Mouse (Mus musculus): ENCODE measurements around the gene Hand1. TPM values are rescaled to one million over a fixed set of nuclear protein-coding genes. Genes with fewer than 3 reads are reported as not detected.
A peak's percentile ranks its signal among the peaks of the same experiment; 100 is the strongest.

The Hand1 gene
- polyA plus RNA-seq, 1 experiment from 2014 or later = 0.13 TPM

DNA sequence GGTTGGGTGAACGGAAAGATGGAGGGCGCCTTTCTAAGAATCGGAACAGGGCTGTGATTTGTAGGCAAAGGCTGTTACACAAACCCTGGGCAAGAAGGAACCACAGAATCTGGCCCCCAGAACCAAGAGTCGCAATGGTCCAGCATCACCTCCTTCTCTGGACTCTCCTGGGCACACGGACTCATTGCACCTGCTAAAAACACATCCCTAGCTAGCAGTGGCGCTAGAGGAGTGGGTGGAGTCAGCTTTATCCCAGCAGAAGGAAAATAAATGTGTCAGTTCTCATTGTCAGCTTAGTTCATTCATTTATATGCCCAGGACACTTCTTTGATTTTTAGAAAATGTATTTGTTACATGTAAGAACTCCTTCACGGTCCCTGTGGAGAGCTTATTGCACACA, 8.8 kb upstream of the Hand1 start:
- H3K9me3 ChIP-seq (replicated peaks; ENCODE audit: low read length) = no peaks in the 10 kb centered on the region
- 26% methylated on average over 7 of the region's 7 CpGs for WGBS
- peaks cover 52% of the 10 kb centered on the region for H3K27me3 ChIP-seq (ENCODE audit: insufficient read depth, low read length)
- H3K9ac ChIP-seq (ENCODE audit: low read depth, low read length) = no peak overlapping the region
- ATAC-seq (replicated peaks; ENCODE audit: low FRiP score, low read depth) = no peak
- no peaks in the 10 kb centered on the region for H3K36me3 ChIP-seq (ENCODE audit: insufficient read depth, low read length)
- no peak overlapping the region for H3K4me2 ChIP-seq (ENCODE audit: low read length)
- TF ChIP-seq CTCF (IDR thresholded peaks at IDR 0.05; ENCODE audit: low read depth) = no peak
- H3K4me1 ChIP-seq (replicated peaks; ENCODE audit: insufficient read depth, low read length) = peaks cover 8% of the 10 kb centered on the region; the same call in 1 of the 2 replicates
- H3K27ac ChIP-seq = no peak overlapping the region
- no peak overlapping the region for H3K4me3 ChIP-seq (replicated peaks; ENCODE audit: low read depth, low read length)
- DNase-seq (ENCODE audit: low spot score) = no peak

- Histone ChIP-seq H3K4me1 (replicated peaks; ENCODE audit: insufficient read depth, low read length) (peaks cover 8% of the 10 kb centered on the region; the same call in 1 of the 2 replicates), H3K36me3 (ENCODE audit: insufficient read depth, low read length) (no peaks in the 10 kb centered on the region), H3K27ac (no peak overlapping the region), H3K9me3 (replicated peaks; ENCODE audit: low read length) (no peaks in the 10 kb centered on the region), H3K27me3 (ENCODE audit: insufficient read depth, low read length) (peaks cover 56% of the 10 kb centered on the region), H3K9ac (ENCODE audit: low read depth, low read length) (no peak overlapping the region), H3K4me3 (replicated peaks; ENCODE audit: low read depth, low read length) (no peak overlapping the region), H3K4me2 (ENCODE audit: low read length) (no peak overlapping the region)
- 18% methylated on average over 10 of the region's 10 CpGs for WGBS
- ATAC-seq (replicated peaks; ENCODE audit: low FRiP score, low read depth) = no peak
- no peak for TF ChIP-seq CTCF (IDR thresholded peaks at IDR 0.05; ENCODE audit: low read depth)
- DNase-seq (ENCODE audit: low spot score) = no peak
These were observed 8.4 kb upstream of the Hand1 start for GRCm38 (mm10) chr11:57840986-57841385.

- ATAC-seq (replicated peaks; ENCODE audit: low FRiP score, low read depth) = no peak
- TF ChIP-seq CTCF (IDR thresholded peaks at IDR 0.05; ENCODE audit: low read depth) = no peak
- H3K4me3 ChIP-seq (replicated peaks; ENCODE audit: low read depth, low read length) = no peak overlapping the region
- H3K9me3 ChIP-seq (replicated peaks; ENCODE audit: low read length) = no peaks in the 10 kb centered on the region
- peaks cover 8% of the 10 kb centered on the region; the same call in 1 of the 2 replicates for H3K4me1 ChIP-seq (replicated peaks; ENCODE audit: insufficient read depth, low read length)
- peaks cover 83% of the 10 kb centered on the region for H3K27me3 ChIP-seq (ENCODE audit: insufficient read depth, low read length)
- no peak for DNase-seq (ENCODE audit: low spot score)
- H3K36me3 ChIP-seq (ENCODE audit: insufficient read depth, low read length) = no peaks in the 10 kb centered on the region
- no peak overlapping the region for H3K4me2 ChIP-seq (ENCODE audit: low read length)
- no peak overlapping the region for H3K9ac ChIP-seq (ENCODE audit: low read depth, low read length)
- 7% methylated on average over 22 of the region's 22 CpGs for WGBS
- H3K27ac ChIP-seq = no peak overlapping the region
These were observed 5.5 kb upstream of the Hand1 start for GRCm38 (mm10) chr11:57837861-57838680.

DNA sequence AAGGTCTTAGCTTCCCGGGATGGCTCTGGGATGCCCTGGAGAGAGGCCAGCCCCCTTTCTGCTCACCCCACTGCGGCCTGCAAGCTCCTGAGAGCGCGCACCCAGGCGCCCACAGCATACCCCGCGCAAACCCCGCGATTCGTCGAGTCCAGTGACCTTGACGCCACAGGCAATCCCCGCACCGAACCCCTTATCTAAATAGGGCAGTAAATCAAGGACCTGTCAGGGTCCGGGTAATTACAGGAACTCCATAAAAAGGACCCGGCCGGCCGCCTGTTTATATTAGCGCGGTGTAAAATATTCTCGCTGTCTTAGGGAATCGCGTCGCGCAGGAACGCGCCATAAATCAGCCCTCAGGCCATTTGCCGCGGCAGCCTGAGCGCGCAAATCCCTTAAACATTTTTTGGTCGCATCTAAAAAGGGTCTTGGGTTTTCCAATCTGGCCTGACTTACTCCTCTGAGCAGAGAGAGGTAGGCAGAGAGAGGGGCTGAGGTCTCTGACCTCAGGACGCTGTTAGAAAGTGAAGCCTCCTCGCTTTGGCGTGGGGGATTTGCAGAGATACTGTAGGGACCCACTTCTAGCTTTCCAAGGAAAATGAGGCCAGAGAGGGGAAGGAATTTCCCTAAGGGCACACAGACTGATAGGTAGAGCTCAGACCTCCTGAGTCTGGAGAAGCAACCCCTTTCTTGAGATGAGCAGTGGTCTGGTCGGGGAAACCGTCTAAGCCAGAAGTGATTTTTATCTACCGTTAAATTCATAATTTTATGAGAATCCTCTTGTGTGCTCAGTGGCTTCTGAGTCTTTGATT, 4.5 kb upstream of the Hand1 start:
- Histone ChIP-seq H3K4me1 (replicated peaks; ENCODE audit: insufficient read depth, low read length) (peaks cover 8% of the 10 kb centered on the region; the same call in 1 of the 2 replicates), H3K27ac (no peak overlapping the region), H3K4me3 (replicated peaks; ENCODE audit: low read depth, low read length) (0 out of 2 replicates have a peak overlapping the region, but pooled peaks have one; percentile 11), H3K4me2 (ENCODE audit: low read length) (peak overlapping the region; percentile 34), H3K9ac (ENCODE audit: low read depth, low read length) (no peak overlapping the region), H3K36me3 (ENCODE audit: insufficient read depth, low read length) (no peaks in the 10 kb centered on the region), H3K27me3 (ENCODE audit: insufficient read depth, low read length) (peaks cover 92% of the 10 kb centered on the region), H3K9me3 (replicated peaks; ENCODE audit: low read length) (no peaks in the 10 kb centered on the region)
- TF ChIP-seq CTCF (IDR thresholded peaks at IDR 0.05; ENCODE audit: low read depth) = no peak
- DNase-seq (ENCODE audit: low spot score) = no peak
- no peak for ATAC-seq (replicated peaks; ENCODE audit: low FRiP score, low read depth)
- 2% methylated on average over 38 of the region's 38 CpGs for WGBS

GRCm38 (mm10) chr11:57836401-57836800, 3.8 kb upstream of the Hand1 start:
- peaks cover 8% of the 10 kb centered on the region; the same call in 1 of the 2 replicates for H3K4me1 ChIP-seq (replicated peaks; ENCODE audit: insufficient read depth, low read length)
- H3K9me3 ChIP-seq (replicated peaks; ENCODE audit: low read length) = no peaks in the 10 kb centered on the region
- no peak overlapping the region for H3K4me3 ChIP-seq (replicated peaks; ENCODE audit: low read depth, low read length)
- ATAC-seq (replicated peaks; ENCODE audit: low FRiP score, low read depth) = no peak
- H3K36me3 ChIP-seq (ENCODE audit: insufficient read depth, low read length) = no peaks in the 10 kb centered on the region
- H3K27me3 ChIP-seq (ENCODE audit: insufficient read depth, low read length) = peaks cover 94% of the 10 kb centered on the region
- H3K27ac ChIP-seq = no peak overlapping the region
- no peak overlapping the region for H3K4me2 ChIP-seq (ENCODE audit: low read length)
- 13% methylated on average over 9 of the region's 9 CpGs for WGBS
- DNase-seq (ENCODE audit: low spot score) = no peak
- no peak overlapping the region for H3K9ac ChIP-seq (ENCODE audit: low read depth, low read length)
- TF ChIP-seq CTCF (IDR thresholded peaks at IDR 0.05; ENCODE audit: low read depth) = no peak

- 28% methylated on average over 3 of the region's 3 CpGs for WGBS
- no peak overlapping the region for H3K9ac ChIP-seq (ENCODE audit: low read depth, low read length)
- H3K27ac ChIP-seq = no peak overlapping the region
- H3K36me3 ChIP-seq (ENCODE audit: insufficient read depth, low read length) = no peaks in the 10 kb centered on the region
- H3K4me1 ChIP-seq (replicated peaks; ENCODE audit: insufficient read depth, low read length) = peaks cover 8% of the 10 kb centered on the region; the same call in 1 of the 2 replicates
- H3K4me3 ChIP-seq (replicated peaks; ENCODE audit: low read depth, low read length) = no peak overlapping the region
- TF ChIP-seq CTCF (IDR thresholded peaks at IDR 0.05; ENCODE audit: low read depth) = no peak
- DNase-seq (ENCODE audit: low spot score) = no peak
- no peak for ATAC-seq (replicated peaks; ENCODE audit: low FRiP score, low read depth)
- no peak overlapping the region for H3K4me2 ChIP-seq (ENCODE audit: low read length)
- H3K9me3 ChIP-seq (replicated peaks; ENCODE audit: low read length) = no peaks in the 10 kb centered on the region
- peaks cover 94% of the 10 kb centered on the region for H3K27me3 ChIP-seq (ENCODE audit: insufficient read depth, low read length)
These were observed 3.3 kb upstream of the Hand1 start for GRCm38 (mm10) chr11:57835931-57836330.
